Mouse (Mus musculus) megakaryocyte-erythroid progenitor cell, adult 5-6 weeks (primary cell): ENCODE measurements at regions not wholly inside any gene's neighbourhood (a gene's known extent, or its start where the extent isn't known, plus 50 kb on each side); places are given as distances from the start of the nearest gene placed in this dataset.
A peak's percentile ranks its signal among the peaks of the same experiment; 100 is the strongest.

Experiments used
- ATAC-seq: replicated peaks from 2 replicates; pipeline ENCODE4 v1.8.0; 2016; ENCODE audit warnings: mild to moderate bottlenecking, inconsistent platforms; ENCODE audit not compliant: severe bottlenecking, poor library complexity, low FRiP score, low TSS enrichment

DNA sequence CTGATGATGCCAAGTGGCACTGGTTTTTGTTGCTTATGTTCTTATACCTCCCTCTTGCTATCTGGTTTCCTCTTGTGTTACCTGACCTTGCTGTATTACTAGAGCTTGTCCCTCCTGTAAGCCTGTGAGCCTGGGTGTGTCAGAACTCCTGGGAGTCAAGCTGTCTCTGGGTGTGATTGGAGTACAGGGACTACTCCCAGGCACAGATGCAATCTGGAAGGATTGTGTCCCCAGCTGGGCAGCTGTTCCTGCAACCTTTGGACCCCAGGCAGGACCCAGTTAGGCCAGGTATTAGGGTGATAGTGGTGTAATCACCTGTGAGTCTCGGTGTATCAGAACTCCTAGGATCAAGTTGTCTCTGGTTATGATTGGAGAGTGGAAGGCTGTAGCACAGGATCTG, 97.4 kb upstream of the Dock11 start:
- no peak for ATAC-seq

DNA sequence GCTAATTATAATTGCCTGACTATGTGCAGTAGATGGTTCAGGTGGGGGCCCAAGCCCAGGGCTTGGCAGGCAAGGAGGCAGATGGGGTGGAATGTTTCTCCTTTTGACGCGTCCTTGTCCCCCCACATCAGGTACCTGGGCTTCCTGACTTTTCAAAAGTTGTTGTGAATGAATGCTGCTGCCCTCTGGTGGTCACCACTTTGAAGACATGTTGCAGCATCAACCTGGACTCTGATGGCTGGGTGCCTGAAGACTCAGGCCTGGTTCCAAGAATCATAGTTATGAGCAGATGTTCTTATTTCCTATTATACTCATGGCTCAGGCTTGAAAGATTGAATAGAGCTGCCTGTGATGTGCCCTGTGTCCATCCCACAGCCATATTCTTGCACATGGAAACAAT, 75.4 kb upstream of the Dock11 start:
- ATAC-seq, result no peak

DNA sequence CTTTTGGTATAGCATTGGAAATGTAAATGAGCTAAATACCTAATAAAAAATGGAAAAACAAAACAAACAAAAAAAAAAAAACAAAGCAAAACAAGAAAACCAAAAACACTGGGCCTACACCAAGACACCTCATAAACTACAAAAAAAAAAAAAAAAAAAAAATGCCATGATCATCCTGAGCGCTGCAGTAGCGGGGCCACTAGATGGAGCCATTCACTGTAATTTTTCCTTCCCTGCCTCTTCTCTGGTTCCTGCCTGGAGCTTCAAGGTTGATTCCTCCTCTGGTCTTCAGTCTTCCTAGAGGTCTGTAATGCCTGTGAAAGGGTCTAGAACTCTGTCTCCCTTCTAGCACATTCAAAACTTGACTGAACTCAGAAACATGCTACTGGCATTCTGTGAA, 54.2 kb upstream of the Dock11 start:
- peak; percentile 67; the same call in 1 of the 2 replicates for ATAC-seq

DNA sequence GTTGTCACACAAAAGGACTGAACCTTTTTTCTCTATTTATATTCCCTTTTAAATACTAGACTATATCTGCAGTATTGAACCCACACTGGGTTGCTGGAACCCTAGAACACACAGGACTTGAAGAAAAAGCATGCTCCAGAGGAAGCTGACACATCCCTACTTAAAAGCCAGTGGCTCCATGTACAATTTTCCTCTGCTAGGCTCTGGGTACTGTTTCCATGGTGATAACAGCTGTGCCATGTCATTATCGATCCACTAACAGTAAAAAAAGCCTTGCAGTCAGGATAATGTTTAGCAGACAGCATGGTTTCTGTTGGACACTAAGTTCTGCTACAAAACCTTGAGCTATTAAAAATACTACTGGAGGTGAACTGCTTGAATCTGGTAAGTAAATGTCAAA, 50.6 kb upstream of the Dock11 start:
- no peak for ATAC-seq
